Mouse (Mus musculus) retina, adult 2 months (tissue): ENCODE results near the gene Chid1.

ENCODE experiments used
- DNase-seq: peaks from one replicate; pipeline ENCODE4 v3.0.0-alpha.2; 2012; ENCODE audit warnings: low read depth, low spot score

Chid1 gene

DNA sequence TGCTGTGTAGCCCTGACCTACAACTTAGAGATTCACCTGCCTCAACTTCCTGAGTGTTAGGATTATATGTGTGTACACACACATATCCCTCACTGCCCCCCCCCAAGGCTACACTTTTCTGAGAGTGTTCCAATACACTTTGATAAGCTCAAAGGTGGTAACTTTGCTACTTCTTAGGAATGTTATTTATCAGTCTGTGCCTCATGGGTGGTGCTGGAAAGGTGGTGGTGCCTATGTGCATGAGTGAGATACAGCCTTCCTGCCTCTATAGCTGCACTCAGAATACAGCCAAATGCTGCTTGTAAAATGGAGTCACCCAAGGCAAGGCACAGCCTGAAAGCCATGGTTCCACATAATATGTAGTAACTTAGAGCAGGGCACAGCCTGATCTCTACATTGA is 19.3 kb upstream of the Chid1 start:
- no peak for DNase-seq

DNA sequence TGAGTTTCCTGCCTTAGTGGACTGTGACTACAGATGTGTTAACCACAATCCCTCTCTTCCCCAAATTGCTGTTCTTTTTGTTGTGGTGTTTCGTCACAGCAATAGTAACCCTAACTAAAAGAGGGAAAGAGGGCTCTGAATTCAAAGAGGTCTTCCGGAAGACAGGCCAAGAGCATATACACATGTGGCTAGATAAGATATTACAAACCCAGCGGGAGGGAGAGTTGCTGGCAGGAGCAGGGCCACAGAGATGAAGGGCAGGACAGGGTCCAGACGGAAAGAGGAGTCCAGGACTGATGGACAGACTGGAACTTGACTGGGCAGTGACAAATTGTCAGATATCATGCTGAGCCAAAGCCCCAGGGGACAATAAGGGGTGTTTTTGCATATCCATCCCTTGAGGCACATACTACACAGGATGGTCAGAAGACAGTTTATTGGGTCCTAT is 18.7 kb upstream of the Chid1 start:
- DNase-seq: no peak

DNA sequence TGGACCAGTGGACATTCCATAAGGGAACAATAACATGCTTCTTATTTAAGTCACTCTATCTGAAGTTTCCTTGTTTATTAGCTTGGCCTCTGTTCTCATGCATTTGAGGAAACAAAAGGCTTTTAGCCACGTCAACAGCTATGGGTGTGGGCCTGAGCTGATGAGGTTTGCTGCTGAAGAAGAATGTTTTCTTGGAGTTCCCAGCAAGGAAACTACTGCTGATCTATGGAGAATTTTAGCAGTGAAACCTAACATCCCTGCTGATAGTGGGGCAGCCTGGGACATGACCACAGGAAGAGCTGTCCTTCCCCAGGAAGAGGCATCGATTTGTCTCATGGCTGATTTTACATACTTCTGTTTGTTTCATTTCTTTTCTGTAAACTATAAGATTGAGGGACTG is 10.8 kb upstream of the Chid1 start:
- no peak for DNase-seq

DNA sequence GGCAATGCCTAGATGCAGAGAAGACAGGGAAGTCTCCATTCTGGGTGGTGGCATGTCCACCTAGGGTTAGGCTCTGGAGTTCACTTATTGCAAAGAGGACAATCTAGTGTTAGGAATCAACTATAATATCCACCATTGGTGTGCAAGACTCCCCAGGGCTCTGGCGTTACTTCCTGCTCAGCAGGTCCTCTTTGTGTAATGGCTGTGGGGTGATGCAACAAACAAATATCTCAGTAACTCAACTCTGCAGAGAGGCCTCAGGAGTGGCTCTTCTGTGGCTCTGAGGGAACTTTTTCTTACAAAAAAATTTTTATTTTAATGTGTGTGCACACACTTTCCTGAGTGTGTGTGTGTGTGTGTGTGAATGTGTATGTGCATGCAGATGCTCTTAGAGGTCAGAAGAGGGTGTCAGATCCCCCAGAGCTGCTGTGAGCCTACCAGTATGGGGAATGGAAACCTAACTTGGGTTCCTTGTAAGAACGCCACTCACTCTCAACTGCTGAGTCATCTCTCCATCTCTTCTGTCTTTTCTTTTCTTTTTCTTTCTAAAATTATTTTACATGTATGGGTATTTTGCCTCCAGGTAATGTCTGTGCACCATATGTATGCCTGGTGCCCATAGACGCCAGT is 9.9 kb upstream of the Chid1 start:
- no peak for DNase-seq

DNA sequence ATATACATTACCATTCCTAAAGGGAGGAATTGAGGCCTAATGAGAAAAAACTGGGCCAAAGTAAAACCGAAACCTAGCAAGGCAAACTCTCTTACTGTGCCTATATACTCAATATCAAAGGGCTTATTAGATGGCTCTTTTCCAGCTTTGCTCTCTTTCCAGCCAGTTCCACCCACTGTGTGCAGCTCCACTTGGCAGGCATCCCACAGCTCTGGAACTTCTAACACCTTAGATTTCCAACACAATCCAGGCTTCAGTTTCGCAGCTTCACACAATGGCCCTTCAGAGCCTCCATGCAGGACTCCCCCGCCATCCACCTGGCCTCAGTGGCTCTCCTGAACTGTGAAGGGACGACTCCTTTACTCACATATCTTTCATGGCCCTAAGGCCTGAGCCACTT is 5.0 kb upstream of the Chid1 start:
- no peak for DNase-seq

DNA sequence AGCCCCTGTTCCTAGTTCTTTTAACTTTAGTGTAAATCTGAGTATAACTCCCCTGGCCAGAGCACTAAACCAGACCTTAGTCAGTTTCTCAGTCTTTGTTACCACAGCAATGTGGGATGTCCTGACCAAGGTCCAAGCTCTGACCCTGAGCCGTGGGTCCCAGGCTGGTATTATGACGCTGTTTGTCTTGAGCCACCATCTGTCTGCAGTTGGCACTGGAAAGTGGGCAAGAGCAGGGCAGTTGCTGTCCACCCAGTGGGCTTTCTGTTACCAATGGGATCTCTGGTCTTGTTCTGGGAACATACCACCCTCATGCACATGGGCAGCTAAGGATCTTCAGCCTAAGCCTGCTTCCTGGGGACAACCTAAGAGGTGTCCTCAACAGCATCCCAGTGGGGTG is 2.9 kb upstream of the Chid1 start:
- no peak for DNase-seq

DNA sequence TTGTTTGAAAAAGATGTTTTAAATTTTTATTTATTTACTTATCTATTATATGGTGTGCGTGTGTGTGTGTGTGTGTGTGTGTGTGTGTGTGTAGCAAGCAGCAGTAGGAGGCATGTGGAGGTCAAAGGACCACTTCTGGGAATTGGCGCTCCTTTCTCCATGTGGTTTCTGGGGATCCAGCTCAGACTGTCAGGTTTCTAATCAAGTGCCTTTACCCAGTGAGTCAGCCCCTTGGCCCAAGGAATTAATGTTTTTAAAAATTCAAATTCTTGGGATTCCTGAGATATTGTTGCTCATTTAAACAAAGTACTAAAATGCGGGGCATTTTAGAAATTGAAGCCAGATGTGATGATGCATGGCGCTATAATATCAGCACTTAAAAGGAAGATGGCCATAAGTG is 2.0 kb upstream of the Chid1 start:
- no peak for DNase-seq

DNA sequence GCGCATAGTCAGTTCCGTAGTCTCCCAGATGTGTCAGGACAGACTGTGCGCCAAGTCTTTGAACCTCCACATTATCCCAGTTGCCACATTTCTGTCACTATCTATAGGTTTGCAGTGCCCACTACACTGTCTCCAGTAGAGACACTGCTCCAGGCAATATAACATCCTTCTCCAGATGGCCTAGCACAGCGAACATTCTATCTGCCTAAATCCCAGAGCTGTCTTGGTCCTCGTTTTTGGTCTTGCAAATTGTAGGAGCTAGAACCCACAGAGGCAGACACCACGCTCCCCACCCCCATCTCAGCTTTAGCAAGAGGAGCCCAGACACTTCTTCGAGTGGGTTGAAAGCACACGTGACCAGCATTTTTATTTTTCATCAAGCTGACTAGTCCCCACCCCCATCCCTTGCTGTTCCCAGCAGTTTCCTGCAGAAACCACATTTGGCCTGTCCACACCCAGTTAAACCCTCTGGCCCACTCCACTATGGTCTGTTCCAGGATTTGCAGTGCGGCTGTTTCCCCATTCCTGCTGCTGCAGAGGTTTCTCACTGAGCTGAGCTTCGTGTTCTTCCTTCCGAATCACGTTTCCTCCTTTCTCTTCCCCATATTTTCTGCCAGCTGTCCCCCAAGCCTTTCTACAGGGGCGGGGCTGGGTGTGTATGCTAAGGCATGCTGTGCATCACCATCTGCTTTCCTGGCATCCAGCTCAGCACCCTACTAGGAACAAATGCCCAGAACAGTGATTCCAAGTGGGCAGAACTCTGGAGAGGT is 840 bp upstream of the Chid1 start:
- no peak for DNase-seq

DNA sequence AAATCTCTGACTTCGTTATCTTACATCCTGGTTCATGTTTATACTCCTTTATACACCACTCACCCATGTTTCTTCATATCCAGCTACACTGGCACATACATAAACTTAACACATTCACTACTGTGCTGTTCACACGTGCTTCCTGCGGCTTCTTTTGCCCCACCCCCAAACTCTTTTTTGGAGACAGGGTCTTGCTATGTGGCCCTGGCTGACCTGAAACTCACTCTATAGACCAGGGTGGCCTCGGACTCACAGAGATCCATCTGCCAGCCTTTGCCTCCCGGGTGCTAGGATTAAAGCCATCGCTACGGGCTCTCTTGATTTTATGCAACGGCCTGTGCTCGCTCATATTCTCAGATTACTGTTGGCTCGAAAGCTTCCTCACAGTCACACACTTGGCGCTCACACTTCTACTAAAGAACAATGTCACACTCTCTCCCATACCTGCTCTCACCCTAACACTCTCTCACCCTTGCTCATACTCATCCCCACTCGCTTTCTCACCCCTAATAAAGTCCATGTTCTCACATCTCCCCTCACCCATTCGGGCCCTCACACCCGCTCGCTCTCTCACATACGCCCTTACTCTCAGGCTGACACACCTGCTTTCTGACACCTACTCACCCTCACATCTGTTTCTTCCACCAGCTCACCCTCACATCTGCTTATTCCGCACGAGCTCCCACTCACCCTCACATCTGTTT is 653 bp downstream of the Chid1 start:
- no peak for DNase-seq

DNA sequence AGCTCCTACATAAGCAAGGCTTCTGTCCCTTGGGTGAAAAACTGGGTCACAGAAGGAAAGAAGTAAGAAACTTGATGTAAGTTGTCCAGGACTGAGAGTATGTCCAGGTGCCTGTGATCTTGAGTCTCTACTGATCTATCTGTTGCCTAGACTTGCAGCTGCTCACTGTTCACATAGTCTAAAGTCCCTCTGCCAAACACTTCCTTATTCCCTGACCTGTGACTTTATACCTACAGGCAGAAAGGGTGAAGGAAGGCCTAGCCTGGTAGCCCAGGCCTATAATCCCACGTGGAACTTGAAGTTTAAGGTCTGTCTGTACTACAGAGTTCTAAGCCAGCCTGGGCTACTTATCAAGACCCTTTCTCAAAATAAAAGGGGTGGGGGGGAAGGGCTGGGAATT is 4.1 kb downstream of the Chid1 start:
- no peak for DNase-seq

DNA sequence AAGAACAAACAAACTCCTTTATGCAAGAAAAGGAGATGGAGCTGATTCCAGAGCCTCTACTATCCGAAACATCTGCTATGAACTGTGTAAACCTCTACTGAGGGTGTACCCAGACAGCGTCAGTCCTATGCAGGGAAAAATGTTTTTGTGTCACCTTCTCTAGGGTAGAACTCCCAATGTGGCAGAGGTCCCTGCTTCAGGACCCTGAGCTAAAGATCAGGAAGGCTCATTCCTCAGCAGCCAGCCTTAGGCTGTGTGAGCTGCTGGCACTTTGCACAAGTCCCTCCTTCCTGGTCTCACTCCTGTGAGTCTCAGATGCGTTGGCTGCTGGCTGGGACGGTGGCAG is 14.1 kb downstream of the Chid1 start:
- DNase-seq: no peak

DNA sequence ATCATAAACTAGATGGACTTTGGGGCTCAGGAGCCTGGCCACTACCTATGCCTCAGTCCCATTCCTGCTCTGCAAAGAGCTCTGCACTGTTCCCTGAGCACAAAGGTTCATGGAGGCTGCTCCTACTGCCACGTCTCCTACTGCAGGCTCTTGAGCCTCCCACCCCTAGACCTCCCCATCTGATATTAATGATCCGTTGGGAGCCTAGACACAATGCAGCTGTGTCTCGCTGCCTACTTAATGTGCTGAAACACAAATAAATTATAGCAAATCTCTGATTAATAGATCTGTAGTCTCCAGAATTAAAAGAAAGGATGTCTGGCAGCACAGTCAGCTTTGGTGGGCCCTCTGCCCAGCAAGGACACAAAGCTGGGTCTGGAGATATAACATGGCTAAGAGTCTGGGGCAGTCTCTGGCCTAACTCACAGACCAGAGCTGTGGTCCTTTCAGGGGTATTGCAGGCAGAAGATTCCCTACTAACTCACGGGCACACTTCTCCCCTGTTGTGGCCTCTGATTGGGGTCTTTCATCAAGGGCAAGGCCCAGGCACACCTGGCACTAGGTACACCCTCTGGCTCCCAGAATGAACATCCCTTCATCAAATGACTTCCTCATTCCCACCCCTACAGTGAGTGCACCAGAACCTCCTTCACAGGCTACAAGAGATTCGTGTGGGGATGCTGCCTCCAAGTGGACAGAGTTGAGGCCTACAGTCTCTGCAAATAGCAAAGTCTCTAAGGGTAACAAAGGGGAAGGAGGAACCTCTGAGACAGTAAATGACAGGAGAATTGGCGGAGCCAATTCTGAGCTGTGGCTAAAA is 14.7 kb downstream of the Chid1 start:
- DNase-seq: peak; percentile 62

DNA sequence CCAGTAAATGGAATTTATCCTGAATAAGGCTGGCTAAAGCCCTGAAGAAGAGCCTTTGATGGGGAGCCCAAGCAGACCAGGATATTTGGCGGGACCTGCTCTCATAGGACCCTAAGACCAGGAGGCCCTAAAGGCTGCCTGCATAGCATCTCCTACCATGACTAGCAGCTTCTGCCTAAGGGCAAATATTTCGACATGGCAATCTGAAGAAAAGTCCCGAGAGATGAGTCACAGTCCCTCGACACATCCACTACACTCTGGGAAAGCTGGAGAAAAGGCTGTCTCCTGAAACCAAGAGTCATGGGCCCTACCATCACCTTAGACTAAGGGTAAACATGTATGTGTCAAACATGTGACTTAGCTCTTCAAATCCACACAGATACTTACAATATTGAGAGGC is 15.4 kb downstream of the Chid1 start:
- DNase-seq: no peak

DNA sequence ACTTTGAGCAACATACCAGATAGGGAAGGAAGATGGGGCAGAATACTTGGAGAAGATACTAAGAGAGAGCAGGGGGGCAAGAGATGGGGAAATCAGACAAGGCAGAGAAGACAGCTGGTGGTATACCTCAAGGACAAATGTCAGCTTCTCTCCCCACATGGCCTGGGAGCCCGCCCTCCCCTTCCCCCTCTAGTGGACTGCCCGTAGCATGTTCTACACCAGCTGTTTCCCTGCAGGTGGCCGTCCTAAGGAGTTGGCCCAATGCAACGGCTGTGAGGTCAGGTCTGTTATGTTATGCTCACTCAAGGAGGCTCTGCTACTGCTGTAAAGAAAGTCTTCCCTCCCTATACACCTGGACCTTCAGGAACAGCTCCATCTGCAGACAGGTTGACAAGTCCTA is 16.6 kb downstream of the Chid1 start:
- DNase-seq: no peak

DNA sequence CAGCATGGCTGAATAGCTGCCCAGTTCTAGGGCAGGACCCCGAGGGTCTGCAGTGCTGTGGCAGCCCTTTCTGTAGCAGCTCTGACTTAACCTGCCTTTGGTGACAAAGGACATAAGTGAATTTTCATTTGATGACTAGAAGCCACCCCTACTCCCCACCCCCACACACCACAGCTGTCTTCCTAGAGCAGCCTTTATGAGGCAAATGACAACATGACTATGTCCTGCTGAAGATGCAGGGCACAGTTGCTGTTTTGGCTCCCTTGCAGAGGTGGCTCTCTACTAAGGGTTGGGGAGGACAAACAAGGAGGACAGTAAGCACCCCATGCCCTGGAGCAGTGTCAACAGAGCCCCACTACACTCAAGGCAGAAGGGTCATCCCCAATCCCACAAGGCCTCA is 19.9 kb downstream of the Chid1 start:
- no peak for DNase-seq

DNA sequence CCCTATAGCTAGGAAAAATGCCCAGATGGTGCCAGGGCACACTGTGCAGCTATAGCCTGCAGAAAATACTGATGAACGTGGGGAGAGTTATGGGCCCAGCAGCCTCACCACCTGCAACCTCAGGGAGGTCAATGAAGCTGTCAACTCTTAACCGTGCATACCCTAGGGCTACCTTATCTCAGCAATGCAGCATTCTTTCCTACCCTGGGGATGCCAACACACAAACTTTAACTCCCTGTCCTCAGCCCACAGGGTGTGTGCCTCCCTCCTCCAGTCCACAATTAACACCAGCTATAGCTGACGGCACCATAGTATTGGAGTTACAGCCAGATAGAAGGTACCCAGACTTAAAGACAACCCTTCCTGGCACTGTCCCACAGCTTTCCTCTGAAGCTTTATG is 20.7 kb downstream of the Chid1 start:
- DNase-seq: no peak

DNA sequence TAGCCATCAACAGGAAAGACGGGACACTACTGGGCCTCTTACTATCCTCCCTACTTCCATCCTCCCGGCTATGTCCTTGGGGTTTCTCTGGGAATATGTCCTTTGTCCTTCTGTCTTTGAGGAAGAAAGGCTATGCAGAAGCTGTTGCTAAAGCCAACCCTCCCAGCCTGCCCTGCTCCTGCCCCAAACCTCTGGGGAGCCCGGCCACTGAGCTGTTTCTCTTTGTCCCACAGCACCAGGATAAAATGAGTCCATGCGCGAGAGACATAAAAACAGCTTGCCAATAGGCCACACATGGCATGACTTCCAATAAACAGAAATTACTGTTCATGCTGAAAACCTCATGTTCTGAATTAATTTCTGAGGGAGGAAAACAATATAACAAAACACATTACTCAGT is 21.4 kb downstream of the Chid1 start:
- no peak for DNase-seq

DNA sequence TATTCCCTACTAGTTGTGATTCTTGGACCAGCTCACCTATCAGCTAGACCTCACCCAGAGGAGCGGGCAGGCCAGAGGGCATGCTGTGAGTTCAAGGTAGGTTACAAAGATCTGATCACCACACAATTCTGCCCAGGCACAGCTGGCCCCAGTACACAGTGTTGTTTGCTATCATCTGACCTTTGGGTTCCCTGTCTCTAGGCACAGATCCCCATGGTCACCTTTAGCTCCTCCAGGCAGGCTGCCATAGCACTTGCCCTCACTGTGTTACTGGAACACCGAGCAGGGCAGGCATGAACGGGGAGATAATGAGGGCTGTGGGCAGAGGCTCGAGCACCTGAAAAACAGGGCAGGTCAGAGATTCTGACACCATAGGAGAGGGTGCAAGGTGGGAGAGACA is 22.0 kb downstream of the Chid1 start:
- DNase-seq: no peak

DNA sequence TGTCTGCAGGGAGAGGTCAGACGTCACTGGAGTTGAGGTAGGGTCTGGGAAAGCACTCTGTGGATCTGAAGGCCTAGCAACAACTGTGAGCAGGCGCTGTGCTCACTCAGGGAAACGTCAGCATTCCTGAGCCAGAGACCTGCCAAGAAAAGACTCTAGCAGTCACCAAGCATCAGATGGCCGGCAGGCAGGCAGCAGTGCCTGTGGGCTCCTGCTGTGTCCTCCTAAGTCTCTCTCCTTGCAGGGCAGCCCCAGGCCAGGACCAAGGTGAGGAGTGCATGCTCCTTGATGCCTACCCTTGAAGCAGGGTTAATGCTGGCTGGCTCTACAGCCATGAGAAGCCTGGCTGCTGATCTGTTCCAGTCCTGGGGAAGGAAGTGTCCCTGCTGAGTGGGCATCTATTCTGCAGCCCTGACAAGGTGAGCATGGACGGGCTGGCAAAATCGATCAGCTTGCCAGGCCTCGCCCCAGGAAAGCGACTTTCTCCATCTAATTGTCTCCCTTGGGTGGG is 28.9 kb downstream of the Chid1 start:
- no peak for DNase-seq

DNA sequence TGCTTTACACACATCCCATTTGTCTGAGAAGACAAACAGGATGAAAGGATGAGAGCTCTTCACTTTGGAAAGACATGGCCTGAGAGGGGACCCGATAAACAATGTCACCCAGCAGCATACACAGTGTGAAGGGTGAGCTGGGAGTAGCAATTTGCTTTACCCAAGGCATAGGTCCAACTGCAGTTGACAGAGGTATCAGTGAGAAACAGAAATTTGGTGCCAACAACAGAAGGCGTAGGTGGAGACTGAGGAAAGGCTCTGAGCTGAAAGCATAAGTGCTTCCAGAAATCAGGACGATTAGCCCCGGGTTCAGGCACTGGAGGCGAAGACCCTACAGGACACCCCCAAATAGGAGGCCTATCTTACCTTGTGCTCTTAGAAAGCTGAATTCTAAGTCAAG is 29.5 kb downstream of the Chid1 start:
- DNase-seq: no peak

DNA sequence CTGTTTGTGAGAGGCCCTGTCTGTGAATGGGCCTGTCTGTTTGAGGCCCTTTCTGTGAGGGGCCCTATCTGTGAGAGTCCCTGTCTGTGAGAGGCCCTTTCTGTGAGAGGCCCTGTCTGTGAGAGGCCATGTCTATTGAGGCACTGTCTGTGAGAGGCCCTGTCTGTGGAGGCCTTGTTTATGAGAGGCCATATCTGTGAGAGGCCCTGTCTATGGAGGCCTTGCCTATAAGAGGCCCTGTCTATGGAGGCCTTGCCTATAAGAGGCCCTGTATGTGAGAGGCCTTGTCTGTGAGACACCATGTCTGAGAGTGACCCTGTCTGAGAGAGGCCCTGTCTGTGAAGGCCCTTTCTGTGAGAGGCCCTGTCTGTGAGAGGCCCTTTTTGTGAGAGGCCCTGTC is 31.5 kb downstream of the Chid1 start:
- no peak for DNase-seq

DNA sequence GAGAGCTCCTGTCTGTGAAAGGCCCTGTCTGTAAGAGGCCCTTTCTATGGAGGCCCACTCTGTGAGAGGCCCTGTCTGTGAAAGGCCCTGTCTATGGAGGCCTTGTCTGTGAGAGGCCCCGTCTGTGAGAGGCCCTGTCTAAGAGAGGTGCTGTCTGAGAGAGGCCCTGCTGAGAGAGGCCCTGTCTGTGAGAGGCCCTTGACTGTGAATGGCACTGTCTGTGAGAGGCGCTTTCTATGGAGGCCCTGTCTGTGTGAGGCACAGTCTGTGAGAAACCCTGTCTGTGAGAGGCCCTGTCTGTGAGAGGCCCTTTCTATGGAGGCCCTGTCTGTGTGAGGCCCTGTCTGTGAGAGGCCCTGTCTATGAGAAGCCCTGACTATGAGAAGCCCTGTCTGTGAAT is 33.4 kb downstream of the Chid1 start:
- DNase-seq: no peak
